Mouse (Mus musculus): ENCODE results near the gene Ackr1. TPM values are rescaled to one million over a fixed set of nuclear protein-coding genes. Genes with fewer than 3 reads are reported as not detected.

Ackr1 gene
- polyA plus RNA-seq (2015; fragmentation: Nextera tagmentation; extraction: Ambion mirVana), result 0.64 and 0.81 TPM in 2 replicates

DNA sequence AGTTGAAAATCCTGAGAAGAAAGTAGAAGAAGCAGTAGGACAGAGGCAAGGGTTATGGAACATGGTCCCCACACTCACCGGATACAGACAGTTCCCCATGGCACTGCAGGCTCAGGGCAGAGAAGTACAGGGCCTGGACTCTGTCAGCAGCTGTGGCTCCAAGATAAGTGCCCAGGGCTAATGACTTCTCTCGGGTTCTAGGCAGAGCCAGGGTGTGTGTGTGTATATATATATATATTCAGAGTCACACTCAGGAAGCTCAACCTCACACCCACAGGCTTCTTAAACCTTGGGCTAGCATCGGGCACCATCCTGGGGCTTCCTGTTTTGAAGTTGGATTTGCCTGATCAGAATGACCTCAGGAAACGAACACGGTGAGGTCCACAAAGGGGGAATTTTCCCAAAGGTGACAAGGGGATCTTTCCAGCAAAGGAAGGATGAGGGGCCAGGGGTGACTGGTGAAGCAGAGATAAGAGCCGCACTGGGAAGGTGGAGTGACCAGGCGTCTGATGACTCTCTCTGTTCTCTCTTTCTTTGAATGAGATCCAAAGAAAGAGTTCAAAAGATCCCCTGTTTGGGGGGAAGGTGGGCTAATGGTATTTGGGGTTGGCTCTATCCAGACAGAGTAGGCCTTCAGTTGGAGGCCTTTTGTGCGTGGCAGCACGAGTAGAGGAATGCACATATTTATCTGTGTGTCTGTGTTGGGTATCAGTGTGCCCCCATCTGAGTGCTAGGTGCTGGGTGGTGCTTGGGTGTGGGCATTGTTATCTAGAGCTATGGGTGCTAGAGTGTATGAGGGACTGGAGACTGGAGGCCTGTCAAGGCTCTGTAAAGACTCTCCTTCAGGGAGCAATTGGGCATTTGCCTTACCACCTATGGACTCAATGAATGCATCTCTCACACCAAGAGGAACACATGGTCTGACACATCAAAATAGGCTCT lies at the start of gene Ackr1:
Gene Ackr1, minus strand, starts transcription at position 439 of the 942 bp plus-strand sequence.
- Histone ChIP-seq H3K27ac (ENCODE audit: low read length) (no peak within 1 kb of the TSS), H3K4me1 (ENCODE audit: control insufficient read depth, insufficient read depth, low read length) (peaks cover 4% of the 10 kb centered on the region; the same call in 1 of the 2 replicates), H3K4me3 (ENCODE audit: low read length) (no peak within 1 kb of the TSS), H3K27me3 (ENCODE audit: control insufficient read depth, insufficient read depth, low read length) (no peaks in the 10 kb centered on the region), H3K36me3 (ENCODE audit: control insufficient read depth, insufficient read depth) (no peaks in the 10 kb centered on the region), H3K4me2 (ENCODE audit: low read depth, low read length) (no peak within 1 kb of the TSS), H3K9ac (ENCODE audit: low read length) (no peak within 1 kb of the TSS), H3K9me3 (replicated peaks; ENCODE audit: control insufficient read depth, low read length) (no peaks in the 10 kb centered on the region)
- ATAC-seq (replicated peaks; ENCODE audit: extremely low read depth, insufficient read depth, low FRiP score), result no peak
- WGBS, result 33% methylated on average over 9 of the region's 9 CpGs

DNA sequence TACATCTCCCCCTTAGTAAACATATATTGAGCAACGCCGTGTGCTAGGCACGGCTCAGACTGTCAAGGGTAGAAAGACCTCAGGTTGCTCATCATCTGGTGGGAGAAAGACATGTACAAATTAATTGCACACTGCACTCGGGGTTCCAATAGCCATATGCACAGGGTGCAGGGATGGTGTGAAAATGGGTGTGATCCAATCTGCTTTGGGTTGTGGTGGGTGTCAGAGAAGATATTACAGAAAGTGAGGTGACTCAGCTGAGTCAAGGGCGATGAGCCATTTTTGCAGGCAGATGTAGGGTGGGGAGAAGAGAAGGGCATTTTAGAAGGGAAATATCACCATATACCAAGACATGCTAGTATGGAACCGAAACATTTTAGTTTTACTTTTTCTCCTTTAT lies 47.9 kb upstream of the Ackr1 start:
- no peaks in the 10 kb centered on the region for H3K9me3 ChIP-seq (replicated peaks; ENCODE audit: control insufficient read depth, low read length)
- H3K4me3 ChIP-seq (ENCODE audit: low read length), result no peak overlapping the region
- ATAC-seq (replicated peaks; ENCODE audit: extremely low read depth, insufficient read depth, low FRiP score), result no peak
- no peaks in the 10 kb centered on the region for H3K36me3 ChIP-seq (ENCODE audit: control insufficient read depth, insufficient read depth)
- no peaks in the 10 kb centered on the region for H3K27me3 ChIP-seq (ENCODE audit: control insufficient read depth, insufficient read depth, low read length)
- no peaks in the 10 kb centered on the region for H3K4me1 ChIP-seq (ENCODE audit: control insufficient read depth, insufficient read depth, low read length)
- H3K27ac ChIP-seq (ENCODE audit: low read length), result no peak overlapping the region
- WGBS, result 75% methylated on average over 6 of the region's 6 CpGs
- H3K4me2 ChIP-seq (ENCODE audit: low read depth, low read length), result no peak overlapping the region
- no peak overlapping the region for H3K9ac ChIP-seq (ENCODE audit: low read length)

GRCm38 (mm10) chr1:173377380-173378112 lies 44.0 kb upstream of the Ackr1 start:
- H3K4me1 ChIP-seq (ENCODE audit: control insufficient read depth, insufficient read depth, low read length), result no peaks in the 10 kb centered on the region
- no peaks in the 10 kb centered on the region; the same call in 1 of the 2 replicates for H3K27me3 ChIP-seq (ENCODE audit: control insufficient read depth, insufficient read depth, low read length)
- H3K36me3 ChIP-seq (ENCODE audit: control insufficient read depth, insufficient read depth), result no peaks in the 10 kb centered on the region
- H3K4me2 ChIP-seq (ENCODE audit: low read depth, low read length), result no peak overlapping the region
- no peaks in the 10 kb centered on the region for H3K9me3 ChIP-seq (replicated peaks; ENCODE audit: control insufficient read depth, low read length)
- no peak overlapping the region for H3K27ac ChIP-seq (ENCODE audit: low read length)
- H3K9ac ChIP-seq (ENCODE audit: low read length), result no peak overlapping the region
- ATAC-seq (replicated peaks; ENCODE audit: extremely low read depth, insufficient read depth, low FRiP score), result peak; percentile 72; the same call in 1 of the 2 replicates
- no peak overlapping the region for H3K4me3 ChIP-seq (ENCODE audit: low read length)
- 24% methylated on average over 13 of the region's 13 CpGs for WGBS

DNA sequence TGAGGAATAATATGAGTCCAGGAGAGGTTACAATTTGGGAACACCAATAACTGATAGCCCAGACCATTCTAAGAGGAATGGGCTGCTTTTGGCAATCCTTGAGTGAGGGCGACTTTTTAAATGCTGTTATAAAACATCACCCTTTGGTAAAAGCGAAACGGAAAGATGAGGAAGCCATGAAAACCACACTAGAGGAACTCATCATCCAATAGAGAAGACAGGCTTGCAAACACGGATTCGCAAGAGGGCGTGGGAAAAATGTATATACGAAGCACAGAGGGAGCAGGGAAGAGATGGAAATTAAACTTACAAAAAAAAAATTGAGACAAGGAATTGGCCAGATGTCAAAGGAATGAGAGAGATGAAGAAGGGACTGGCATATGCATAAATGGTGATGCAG lies 40.5 kb upstream of the Ackr1 start:
- 70% methylated on average over 7 of the region's 7 CpGs for WGBS
- H3K9ac ChIP-seq (ENCODE audit: low read length), result no peak overlapping the region
- no peak overlapping the region for H3K27ac ChIP-seq (ENCODE audit: low read length)
- peaks cover 15% of the 10 kb centered on the region for H3K27me3 ChIP-seq (ENCODE audit: control insufficient read depth, insufficient read depth, low read length)
- no peak for ATAC-seq (replicated peaks; ENCODE audit: extremely low read depth, insufficient read depth, low FRiP score)
- no peaks in the 10 kb centered on the region for H3K36me3 ChIP-seq (ENCODE audit: control insufficient read depth, insufficient read depth)
- H3K4me3 ChIP-seq (ENCODE audit: low read length), result no peak overlapping the region
- no peaks in the 10 kb centered on the region for H3K9me3 ChIP-seq (replicated peaks; ENCODE audit: control insufficient read depth, low read length)
- H3K4me1 ChIP-seq (ENCODE audit: control insufficient read depth, insufficient read depth, low read length), result no peaks in the 10 kb centered on the region
- no peak overlapping the region for H3K4me2 ChIP-seq (ENCODE audit: low read depth, low read length)

GRCm38 (mm10) chr1:173371586-173371985 lies 38.0 kb upstream of the Ackr1 start:
- no peaks in the 10 kb centered on the region for H3K9me3 ChIP-seq (replicated peaks; ENCODE audit: control insufficient read depth, low read length)
- peaks cover 5% of the 10 kb centered on the region; the same call in 1 of the 2 replicates for H3K4me1 ChIP-seq (ENCODE audit: control insufficient read depth, insufficient read depth, low read length)
- H3K4me2 ChIP-seq (ENCODE audit: low read depth, low read length), result no peak overlapping the region
- no peaks in the 10 kb centered on the region for H3K36me3 ChIP-seq (ENCODE audit: control insufficient read depth, insufficient read depth)
- no peak overlapping the region for H3K9ac ChIP-seq (ENCODE audit: low read length)
- no peak overlapping the region for H3K27ac ChIP-seq (ENCODE audit: low read length)
- H3K4me3 ChIP-seq (ENCODE audit: low read length), result no peak overlapping the region
- ATAC-seq (replicated peaks; ENCODE audit: extremely low read depth, insufficient read depth, low FRiP score), result no peak
- peaks cover 35% of the 10 kb centered on the region for H3K27me3 ChIP-seq (ENCODE audit: control insufficient read depth, insufficient read depth, low read length)
- WGBS, result 65% methylated on average over 6 of the region's 6 CpGs

GRCm38 (mm10) chr1:173370456-173370855 lies 36.9 kb upstream of the Ackr1 start:
- no peak overlapping the region for H3K4me3 ChIP-seq (ENCODE audit: low read length)

DNA sequence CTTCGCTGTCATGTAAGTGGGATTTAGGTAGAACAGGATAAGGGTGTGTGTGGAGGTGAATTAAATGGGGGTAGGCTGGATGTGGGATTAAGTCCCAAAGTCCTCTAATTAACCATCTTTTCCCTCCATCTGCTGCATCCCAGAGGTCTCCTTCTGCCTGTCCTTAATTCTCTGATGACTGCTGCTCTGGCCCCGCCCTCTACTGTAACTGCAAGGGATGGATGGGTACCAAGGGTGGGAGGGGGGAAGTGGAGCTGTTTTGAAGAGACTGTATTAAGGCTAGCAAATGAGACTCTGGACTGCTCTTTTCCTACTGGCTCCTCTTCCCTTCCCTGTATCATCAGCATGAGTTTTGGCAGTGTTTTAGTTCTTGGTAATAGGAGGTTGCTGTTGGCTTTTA lies 36.1 kb upstream of the Ackr1 start:
- H3K27ac ChIP-seq (ENCODE audit: low read length), result no peak overlapping the region
- H3K9me3 ChIP-seq (replicated peaks; ENCODE audit: control insufficient read depth, low read length), result no peaks in the 10 kb centered on the region
- no peak for ATAC-seq (replicated peaks; ENCODE audit: extremely low read depth, insufficient read depth, low FRiP score)
- WGBS, result 59% methylated on average over 2 of the region's 2 CpGs
- H3K9ac ChIP-seq (ENCODE audit: low read length), result no peak overlapping the region
- peaks cover 6% of the 10 kb centered on the region; the same call in 1 of the 2 replicates for H3K4me1 ChIP-seq (ENCODE audit: control insufficient read depth, insufficient read depth, low read length)
- H3K4me2 ChIP-seq (ENCODE audit: low read depth, low read length), result no peak overlapping the region
- no peak overlapping the region for H3K4me3 ChIP-seq (ENCODE audit: low read length)
- peaks cover 47% of the 10 kb centered on the region for H3K27me3 ChIP-seq (ENCODE audit: control insufficient read depth, insufficient read depth, low read length)
- H3K36me3 ChIP-seq (ENCODE audit: control insufficient read depth, insufficient read depth), result no peaks in the 10 kb centered on the region

More at GRCm38 (mm10) chr1:173370456-173370855, 36.9 kb upstream of the Ackr1 start:
- peaks cover 6% of the 10 kb centered on the region; the same call in 1 of the 2 replicates for H3K4me1 ChIP-seq (ENCODE audit: control insufficient read depth, insufficient read depth, low read length)
- no peaks in the 10 kb centered on the region for H3K36me3 ChIP-seq (ENCODE audit: control insufficient read depth, insufficient read depth)
- H3K27me3 ChIP-seq (ENCODE audit: control insufficient read depth, insufficient read depth, low read length), result peaks cover 46% of the 10 kb centered on the region
- H3K9ac ChIP-seq (ENCODE audit: low read length), result no peak overlapping the region
- no peak overlapping the region for H3K4me2 ChIP-seq (ENCODE audit: low read depth, low read length)
- H3K9me3 ChIP-seq (replicated peaks; ENCODE audit: control insufficient read depth, low read length), result no peaks in the 10 kb centered on the region
- ATAC-seq (replicated peaks; ENCODE audit: extremely low read depth, insufficient read depth, low FRiP score), result no peak
- 61% methylated on average over 6 of the region's 6 CpGs for WGBS
- H3K27ac ChIP-seq (ENCODE audit: low read length), result no peak overlapping the region

DNA sequence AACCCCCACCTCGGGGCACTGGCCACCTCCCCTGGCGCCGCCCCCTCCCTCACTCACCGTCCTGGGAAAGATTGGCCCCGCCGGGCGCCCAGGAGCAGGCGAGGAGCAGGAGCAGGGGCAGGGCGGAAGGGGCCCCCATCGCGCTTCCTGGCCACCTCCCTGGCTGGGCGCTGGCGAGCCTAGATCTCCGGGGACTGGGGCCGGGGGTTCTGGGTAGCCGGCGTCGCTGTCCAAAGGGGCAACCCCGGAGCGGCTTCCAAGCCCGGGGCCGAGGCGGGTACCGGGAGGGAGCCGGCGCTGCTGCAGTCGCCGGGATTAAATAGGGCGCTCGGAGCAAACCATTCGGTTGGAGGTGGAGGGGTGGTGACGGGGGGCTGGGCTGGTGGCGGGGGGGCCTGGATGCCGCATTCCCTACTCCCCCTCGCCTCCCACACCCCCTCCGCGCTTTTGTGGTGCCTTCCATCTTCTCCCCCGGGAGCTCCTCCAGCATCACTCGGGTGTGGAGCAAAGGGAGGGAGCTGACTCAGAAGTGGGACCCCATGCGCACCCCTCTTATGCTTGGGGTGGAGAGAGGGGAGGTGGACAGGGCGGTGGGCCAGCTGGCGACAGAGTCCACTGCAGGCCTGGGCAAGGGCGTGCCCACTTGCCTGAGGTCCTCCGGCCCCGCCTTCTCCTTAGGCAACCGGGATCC lies 34.0 kb upstream of the Ackr1 start, which contains the start of gene Cadm3:
Gene Cadm3, minus strand, starts transcription at position 340 of the 691 bp plus-strand sequence.
- peak within 1 kb of the TSS; percentile 18; the same call in 1 of the 2 replicates for H3K9ac ChIP-seq (ENCODE audit: low read length)

More for the DNA sequence above, 34.0 kb upstream of the Ackr1 start, which contains the start of gene Cadm3:
- H3K4me2 ChIP-seq (ENCODE audit: low read depth, low read length), result peak within 1 kb of the TSS; percentile 73
- peak; percentile 18; the same call in 1 of the 2 replicates for ATAC-seq (replicated peaks; ENCODE audit: extremely low read depth, insufficient read depth, low FRiP score)
- peaks cover 47% of the 10 kb centered on the region for H3K27me3 ChIP-seq (ENCODE audit: control insufficient read depth, insufficient read depth, low read length)
- H3K4me1 ChIP-seq (ENCODE audit: control insufficient read depth, insufficient read depth, low read length), result peaks cover 6% of the 10 kb centered on the region; the same call in 1 of the 2 replicates
- H3K4me3 ChIP-seq (ENCODE audit: low read length), result peak within 1 kb of the TSS; percentile 52
- H3K9me3 ChIP-seq (replicated peaks; ENCODE audit: control insufficient read depth, low read length), result no peaks in the 10 kb centered on the region
- no peak within 1 kb of the TSS for H3K27ac ChIP-seq (ENCODE audit: low read length)
- no peaks in the 10 kb centered on the region for H3K36me3 ChIP-seq (ENCODE audit: control insufficient read depth, insufficient read depth)
- WGBS, result under 1% methylated on average over 41 of the region's 46 CpGs

All from heart, embryonic 16.5 days (tissue).